In genomic region chr17:27814606-27815005, GRCm38 (mm10) we compare ENCODE assay signal across 26 mouse cellular contexts. TPM values are rescaled to one million over a fixed set of nuclear protein-coding genes. Genes with fewer than 3 reads are reported as not detected.
DNase-seq lines count a peak whose midpoint lies in the region; ATAC-seq and TF ChIP-seq lines count a peak whose summit lies in the region.
"Had no signal": no experiment of that assay in that cellular context is flagged by ENCODE, and none has a peak within 500 bp of the region (broad histone marks: within the 10 kb centered on the region; RNA-seq: fewer than 3 reads in every experiment).

No protein-coding gene starts in this region.

- intact Hi-C loops in gastrocnemius, adult 2 months (cut with DNase I): no loop called here

- DNase-seq in midbrain, embryonic 11.5 days (ENCODE audit: low spot score, missing footprints): peak; percentile 70
- DNase-seq in T-cell, adult 2 months (ENCODE audit: low spot score): peak; percentile 73
- DNase-seq in naive thymus-derived CD4-positive, alpha-beta T cell, adult 2 months (ENCODE audit: low read depth): peak; percentile 62
- no peak for DNase-seq in kidney, adult 8-10 months
- no peak for DNase-seq in gastrocnemius, adult 2 months
- DNase-seq in left cerebral cortex, adult 8-10 months (ENCODE audit: low spot score in 2 of 2): no peak
- DNase-seq: adrenal gland, postnatal 10 days; adrenal gland, postnatal 36 days; B cell, adult 2 months; cerebellum, adult 11 months; cerebellum, adult 8-10 months; cerebellum, postnatal 10 days; forebrain, postnatal 0 days; gastrocnemius, postnatal 10 days; gastrocnemius, postnatal 36 days; heart, adult 2 months; heart, postnatal 14 days; kidney, adult 11 months had no signal

- H3K27ac ChIP-seq in midbrain, embryonic 11.5 days (ENCODE audit: low read depth, low read length): no peak overlapping the region
- no peak overlapping the region for H3K27ac ChIP-seq in midbrain, embryonic 13.5 days
- H3K27ac ChIP-seq in gastrocnemius, adult 2 months: no peak overlapping the region
- H3K27ac ChIP-seq: forebrain, embryonic 10.5 days; heart, adult 2 months; heart, embryonic 10.5 days; heart, embryonic 13.5 days; hindbrain, embryonic 12.5 days; hindbrain, embryonic 15.5 days; intestine, embryonic 15.5 days had no signal

- H3K4me2 ChIP-seq in midbrain, embryonic 11.5 days: no peak overlapping the region
- no peak overlapping the region for H3K4me2 ChIP-seq in midbrain, embryonic 13.5 days (replicated peaks)
- H3K4me2 ChIP-seq: heart, embryonic 13.5 days; hindbrain, embryonic 12.5 days; hindbrain, embryonic 15.5 days; intestine, embryonic 15.5 days had no signal

- no peak overlapping the region for H3K9ac ChIP-seq in midbrain, embryonic 11.5 days (ENCODE audit: low read length)
- H3K9ac ChIP-seq in midbrain, embryonic 13.5 days (replicated peaks): no peak overlapping the region
- H3K9ac ChIP-seq: forebrain, postnatal 0 days; heart, embryonic 13.5 days; hindbrain, embryonic 12.5 days; hindbrain, embryonic 15.5 days; intestine, embryonic 15.5 days had no signal

- TF ChIP-seq CTCF in gastrocnemius, adult 2 months (IDR thresholded peaks at IDR 0.05): no peak

- peaks cover 15% of the 10 kb centered on the region for H3K4me1 ChIP-seq in midbrain, embryonic 11.5 days (ENCODE audit: control insufficient read depth, insufficient read depth, low read length)
- H3K4me1 ChIP-seq in midbrain, embryonic 13.5 days (replicated peaks): peaks cover 25% of the 10 kb centered on the region

- no peak overlapping the region for H3K4me3 ChIP-seq in midbrain, embryonic 11.5 days (ENCODE audit: low read depth, low read length)
- no peak overlapping the region for H3K4me3 ChIP-seq in midbrain, embryonic 13.5 days (replicated peaks)
- H3K4me3 ChIP-seq in gastrocnemius, adult 2 months: no peak overlapping the region
- H3K4me3 ChIP-seq: forebrain, embryonic 10.5 days; heart, adult 2 months; heart, embryonic 10.5 days; heart, embryonic 13.5 days; hindbrain, embryonic 12.5 days; hindbrain, embryonic 15.5 days; intestine, embryonic 15.5 days had no signal

- no peaks in the 10 kb centered on the region for H3K9me3 ChIP-seq in midbrain, embryonic 11.5 days (ENCODE audit: control insufficient read depth, low read length)
- H3K9me3 ChIP-seq in midbrain, embryonic 13.5 days: no peaks in the 10 kb centered on the region
- H3K9me3 ChIP-seq: forebrain, embryonic 10.5 days; heart, embryonic 10.5 days; heart, embryonic 13.5 days; hindbrain, embryonic 12.5 days; hindbrain, embryonic 15.5 days; intestine, embryonic 15.5 days had no signal

- no peaks in the 10 kb centered on the region for H3K27me3 ChIP-seq in midbrain, embryonic 11.5 days (ENCODE audit: control insufficient read depth, insufficient read depth, low read length)
- H3K27me3 ChIP-seq in midbrain, embryonic 13.5 days: no peaks in the 10 kb centered on the region
- H3K27me3 ChIP-seq: heart, embryonic 13.5 days; hindbrain, embryonic 12.5 days; hindbrain, embryonic 15.5 days; intestine, embryonic 15.5 days had no signal

- no peaks in the 10 kb centered on the region for H3K36me3 ChIP-seq in midbrain, embryonic 11.5 days (ENCODE audit: control insufficient read depth, insufficient read depth, low read length)
- no peaks in the 10 kb centered on the region for H3K36me3 ChIP-seq in midbrain, embryonic 13.5 days
- H3K36me3 ChIP-seq: heart, embryonic 13.5 days; hindbrain, embryonic 12.5 days; hindbrain, embryonic 15.5 days; intestine, embryonic 15.5 days had no signal

- no peak for ATAC-seq in midbrain, embryonic 11.5 days (ENCODE audit: low FRiP score)
- no peak for ATAC-seq in midbrain, embryonic 13.5 days
- ATAC-seq: forebrain, embryonic 14.5 days; forebrain, postnatal 0 days; intestine, embryonic 15.5 days had no signal

RNA-seq across cellular contexts. Expression of gene D17Wsu92e, which starts 5.8 kb away (rescaled TPM):
- polyA plus RNA-seq in midbrain, embryonic 11.5 days (2014; fragmentation: Nextera tagmentation; extraction: Ambion mirVana): 8.7 and 10.9 TPM in 2 replicates
- 9.6 and 9.7 TPM in 2 replicates for polyA plus RNA-seq in midbrain, embryonic 13.5 days (2015; fragmentation: Nextera tagmentation; extraction: Ambion mirVana)
- 100 to 1,000 TPM; 182 to 201 TPM for total RNA-seq in gastrocnemius, adult 2 months (2021)
- 100 to 1,000 TPM; 203 to 227 (median 213) TPM for total RNA-seq in left cerebral cortex, adult 8-10 months (2022)

RNA-seq across cellular contexts. Expression of gene Snrpc, which starts 23.3 kb away (rescaled TPM):
- polyA plus RNA-seq in midbrain, embryonic 11.5 days (2014; fragmentation: Nextera tagmentation; extraction: Ambion mirVana): 358 and 416 TPM in 2 replicates
- 304 and 309 TPM in 2 replicates for polyA plus RNA-seq in midbrain, embryonic 13.5 days (2015; fragmentation: Nextera tagmentation; extraction: Ambion mirVana)
- 10 to 100 TPM; 68.3 to 71.2 TPM for total RNA-seq in gastrocnemius, adult 2 months (2021)
- 10 to 100 TPM; 41.8 to 48.9 (median 42.4) TPM for total RNA-seq in left cerebral cortex, adult 8-10 months (2022)

RNA-seq across cellular contexts. Expression of gene Uhrf1bp1, which starts 41.6 kb away (rescaled TPM):
- 4.9 TPM in 2 replicates for polyA plus RNA-seq in midbrain, embryonic 11.5 days (2014; fragmentation: Nextera tagmentation; extraction: Ambion mirVana)
- polyA plus RNA-seq in midbrain, embryonic 13.5 days (2015; fragmentation: Nextera tagmentation; extraction: Ambion mirVana): 6.6 and 7.3 TPM in 2 replicates
- 10 to 100 TPM; 25.9 to 26.0 TPM for total RNA-seq in gastrocnemius, adult 2 months (2021)
- 10 to 100 TPM; 18.9 to 23.6 (median 21.8) TPM for total RNA-seq in left cerebral cortex, adult 8-10 months (2022)

Comparison
In these comparisons a context has a peak if more than half of its experiments do, and no peak if none do; other contexts are left out.
1. DNase-seq: peak in midbrain, embryonic 11.5 days (single experiment), T-cell, adult 2 months (single experiment) and naive thymus-derived CD4-positive, alpha-beta T cell, adult 2 months (single experiment); none in kidney, adult 8-10 months (0 of 2), gastrocnemius, adult 2 months (single experiment) and left cerebral cortex, adult 8-10 months (0 of 2).